Comparison of ENCODE assay signal across 13 mouse cellular contexts in genomic region chr14:33896628-33897300, GRCm38 (mm10). TPM values are rescaled to one million over a fixed set of nuclear protein-coding genes. Genes with fewer than 3 reads are reported as not detected.
DNase-seq lines count a peak whose midpoint lies in the region; ATAC-seq and TF ChIP-seq lines count a peak whose summit lies in the region.
"Had no signal": no experiment of that assay in that cellular context is flagged by ENCODE, and none has a peak within 500 bp of the region (broad histone marks: within the 10 kb centered on the region; RNA-seq: fewer than 3 reads in every experiment).

No protein-coding gene starts in this region.

- whole genome bisulfite sequencing in kidney, embryonic 16.5 days: 28% methylated on average over 9 of the region's 9 CpGs
- 57% methylated on average over 9 of the region's 9 CpGs for WGBS in intestine, postnatal 0 days

- H3K27me3 ChIP-seq in kidney, embryonic 16.5 days (ENCODE audit: insufficient read depth, low read length): 0 out of 2 replicates have a peak, but pooled peaks cover 2% of the 10 kb centered on the region
- H3K27me3 ChIP-seq in intestine, postnatal 0 days (replicated peaks; ENCODE audit: control insufficient read depth, insufficient read depth, low read length): no peaks in the 10 kb centered on the region

- H3K9me3 ChIP-seq in kidney, embryonic 16.5 days (ENCODE audit: low read length): no peaks in the 10 kb centered on the region
- no peaks in the 10 kb centered on the region for H3K9me3 ChIP-seq in intestine, postnatal 0 days (ENCODE audit: control insufficient read depth)
- H3K9me3 ChIP-seq: neural tube, embryonic 13.5 days had no signal

- H3K4me3 ChIP-seq in kidney, embryonic 16.5 days (ENCODE audit: low read length): no peak overlapping the region
- no peak overlapping the region for H3K4me3 ChIP-seq in intestine, postnatal 0 days (ENCODE audit: low read depth, low read length)
- H3K4me3 ChIP-seq: neural tube, embryonic 13.5 days had no signal

- TF ChIP-seq POLR2A in brain, embryonic 14.5 days (IDR thresholded peaks at IDR 0.05; ENCODE audit: borderline replicate concordance, extremely low read depth, insufficient read depth, insufficient read length, poor library complexity, severe bottlenecking): no peak

- peak overlapping the region; percentile 34; the same call in 1 of the 2 replicates for H3K27ac ChIP-seq in kidney, embryonic 16.5 days (ENCODE audit: low read length)
- no peak overlapping the region for H3K27ac ChIP-seq in intestine, postnatal 0 days (ENCODE audit: low read depth, low read length)
- H3K27ac ChIP-seq: hindbrain, postnatal 0 days; neural tube, embryonic 13.5 days; stomach, postnatal 0 days had no signal

- H3K4me1 ChIP-seq in kidney, embryonic 16.5 days (ENCODE audit: insufficient read depth, low read length): peaks cover 4% of the 10 kb centered on the region
- no peaks in the 10 kb centered on the region for H3K4me1 ChIP-seq in intestine, postnatal 0 days (replicated peaks; ENCODE audit: control insufficient read depth, insufficient read depth, low read length)

- no peak; the same call in 1 of the 2 replicates for ATAC-seq in kidney, embryonic 16.5 days (ENCODE audit: low FRiP score, low TSS enrichment)
- ATAC-seq in megakaryocyte, adult 5-6 weeks (ENCODE audit: poor library complexity, severe bottlenecking): no peak
- no peak for ATAC-seq in intestine, postnatal 0 days
- ATAC-seq: hindbrain, postnatal 0 days had no signal

- no peak overlapping the region for H3K9ac ChIP-seq in kidney, embryonic 16.5 days (replicated peaks; ENCODE audit: low read length)
- H3K9ac ChIP-seq in intestine, postnatal 0 days (ENCODE audit: low read depth, low read length): no peak overlapping the region
- H3K9ac ChIP-seq: neural tube, embryonic 13.5 days had no signal

- no peaks in the 10 kb centered on the region for H3K36me3 ChIP-seq in kidney, embryonic 16.5 days (ENCODE audit: insufficient read depth, low read length)
- no peaks in the 10 kb centered on the region for H3K36me3 ChIP-seq in intestine, postnatal 0 days (ENCODE audit: control insufficient read depth, insufficient read depth)
- H3K36me3 ChIP-seq: neural tube, embryonic 13.5 days had no signal

- peak; percentile 18 for DNase-seq in adrenal gland, postnatal 10 days
- DNase-seq in adrenal gland, adult 18-20 months (ENCODE audit: low spot score in 2 of 2): no peak
- no peak for DNase-seq in kidney, postnatal 36 days
- DNase-seq in brain, embryonic 14.5 days (ENCODE audit: low read depth): peak; percentile 43
- DNase-seq in heart, postnatal 14 days: peak; percentile 28 to 58
- DNase-seq: left cerebral cortex, postnatal 4 days had no signal

- TF ChIP-seq CTCF in brain, embryonic 14.5 days (IDR thresholded peaks at IDR 0.05; ENCODE audit: borderline replicate concordance, extremely low read depth, insufficient read depth, insufficient read length): no peak
- TF ChIP-seq CTCF in intestine, postnatal 0 days (IDR thresholded peaks at IDR 0.05; ENCODE audit: low read depth): no peak

- intact Hi-C loops in heart, postnatal 14 days (cut with DNase I): no loop called here

- H3K4me2 ChIP-seq in kidney, embryonic 16.5 days (replicated peaks; ENCODE audit: low read depth, low read length): no peak overlapping the region
- H3K4me2 ChIP-seq in intestine, postnatal 0 days (replicated peaks; ENCODE audit: low read depth): no peak overlapping the region
- H3K4me2 ChIP-seq: neural tube, embryonic 13.5 days had no signal

RNA-seq across cellular contexts. Expression of gene Gdf10, which starts 26.6 kb away (rescaled TPM):
- 10 to 100 TPM in 1 of 2 experiments, 1 to 10 TPM in 1; 8.9 to 10.1 TPM for total RNA-seq in adrenal gland, postnatal 10 days (2021)
- 10 to 100 TPM in 1 of 2 experiments, 1 to 10 TPM in 1; 7.2 to 10.6 TPM for total RNA-seq in adrenal gland, adult 18-20 months (2021)
- 2.9 and 4.0 TPM in 2 replicates for polyA plus RNA-seq in kidney, embryonic 16.5 days (2015; fragmentation: Nextera tagmentation; extraction: Ambion mirVana)
- 3.1 and 4.5 TPM in 2 replicates for polyA plus RNA-seq in brain, embryonic 14.5 days (2012; rRNA removed)
- total RNA-seq in heart, postnatal 14 days (2021): 1 to 10 TPM; 2.6 to 3.9 TPM
- total RNA-seq in megakaryocyte, adult 5-6 weeks (2015): not detected in 2 replicates
- total RNA-seq in megakaryocyte, adult 5-6 weeks (2017): not detected in 2 replicates
- 4.4 TPM in 2 replicates for polyA plus RNA-seq in intestine, postnatal 0 days (2015; fragmentation: Nextera tagmentation; extraction: Ambion mirVana)
- total RNA-seq: common myeloid progenitor, adult 5-6 weeks had no signal

RNA-seq across cellular contexts. Expression of gene Gdf2, which starts 44.1 kb away (rescaled TPM):
- total RNA-seq in adrenal gland, postnatal 10 days (2021): 1 to 10 TPM; 1.9 to 4.8 TPM
- total RNA-seq in adrenal gland, adult 18-20 months (2021): under 1 TPM in 1 of 2 experiments, not detected in 1; 0.10 TPM
- polyA plus RNA-seq in kidney, embryonic 16.5 days (2015; fragmentation: Nextera tagmentation; extraction: Ambion mirVana): 0.08 TPM in 1 of 2 replicates, not detected in the other
- polyA plus RNA-seq in brain, embryonic 14.5 days (2012; rRNA removed): not detected in 2 replicates
- under 1 TPM; 0.17 to 0.20 TPM for total RNA-seq in heart, postnatal 14 days (2021)
- total RNA-seq in megakaryocyte, adult 5-6 weeks (2015): not detected in 2 replicates
- not detected in 2 replicates for total RNA-seq in megakaryocyte, adult 5-6 weeks (2017)
- not detected in 2 replicates for polyA plus RNA-seq in intestine, postnatal 0 days (2015; fragmentation: Nextera tagmentation; extraction: Ambion mirVana)
- total RNA-seq: common myeloid progenitor, adult 5-6 weeks; left cerebral cortex, postnatal 4 days had no signal
- polyA plus RNA-seq: neural tube, embryonic 13.5 days had no signal

RNA-seq across cellular contexts. Expression of gene Rbp3, which starts 57.0 kb away (rescaled TPM):
- total RNA-seq in adrenal gland, postnatal 10 days (2021): under 1 TPM in 1 of 2 experiments, not detected in 1; 0.06 TPM
- total RNA-seq in adrenal gland, adult 18-20 months (2021): not detected
- not detected in 2 replicates for polyA plus RNA-seq in kidney, embryonic 16.5 days (2015; fragmentation: Nextera tagmentation; extraction: Ambion mirVana)
- polyA plus RNA-seq in brain, embryonic 14.5 days (2012; rRNA removed): 0.01 TPM in 1 of 2 replicates, not detected in the other
- total RNA-seq in heart, postnatal 14 days (2021): not detected
- total RNA-seq in megakaryocyte, adult 5-6 weeks (2015): not detected in 2 replicates
- total RNA-seq in megakaryocyte, adult 5-6 weeks (2017): not detected in 2 replicates
- polyA plus RNA-seq in intestine, postnatal 0 days (2015; fragmentation: Nextera tagmentation; extraction: Ambion mirVana): not detected in 2 replicates
- total RNA-seq: common myeloid progenitor, adult 5-6 weeks had no signal
- polyA plus RNA-seq: neural tube, embryonic 13.5 days; stomach, postnatal 0 days had no signal

Comparison
In these comparisons a context has a peak if more than half of its experiments do, and no peak if none do; other contexts are left out.
1. DNase-seq: peak in adrenal gland, postnatal 10 days (single experiment), brain, embryonic 14.5 days (single experiment) and heart, postnatal 14 days (2 of 2); none in adrenal gland, adult 18-20 months (0 of 2) and kidney, postnatal 36 days (0 of 2).